Mouse (Mus musculus) ES-CJ7 (cell line): Measurements from ENCODE around the gene Gm11084.
A peak's percentile ranks its signal among the peaks of the same experiment; 100 is the strongest.
"Not testable (repeated sequence)": the region's sequence is repeated elsewhere in the genome, so short reads cannot be mapped to it uniquely, and the experiment has no call there.

Experiments
- DNase-seq: peaks from one replicate; pipeline ENCODE4 v3.0.0; 2011; ENCODE audit warnings: low read depth, low spot score

Gene Gm11084

GRCm38 (mm10) chr2:72995346-72996097 is 9.0 kb upstream of the Gm11084 start:
- peak; percentile 84 for DNase-seq

- DNase-seq = no peak
These were observed 7.6 kb upstream of the Gm11084 start for GRCm38 (mm10) chr2:72994165-72994564.

- DNase-seq = peak; percentile 21
These were observed 6.0 kb upstream of the Gm11084 start for GRCm38 (mm10) chr2:72992497-72992896.

- not testable (repeated sequence) for DNase-seq
These were observed 2.4 kb upstream of the Gm11084 start for GRCm38 (mm10) chr2:72988945-72989344.

- DNase-seq = peak; percentile 86
These were observed 1.0 kb downstream of the Gm11084 start for GRCm38 (mm10) chr2:72985516-72985915.

GRCm38 (mm10) chr2:72984806-72985205 is 1.7 kb downstream of the Gm11084 start:
- no peak for DNase-seq

- no peak for DNase-seq
These were observed 3.3 kb downstream of the Gm11084 start for GRCm38 (mm10) chr2:72983211-72983610.

- DNase-seq = no peak
These were observed 4.3 kb downstream of the Gm11084 start for GRCm38 (mm10) chr2:72982110-72982785.

- DNase-seq = no peak
These were observed 4.9 kb downstream of the Gm11084 start for GRCm38 (mm10) chr2:72981441-72982109.

GRCm38 (mm10) chr2:72981075-72981420 is 5.5 kb downstream of the Gm11084 start:
- no peak for DNase-seq

- peak; percentile 96 for DNase-seq
These were observed 6.0 kb downstream of the Gm11084 start, which contains the start of gene Sp3 for GRCm38 (mm10) chr2:72980337-72981074. TSS of gene Sp3 (minus strand) at chr2:72980446.

- DNase-seq = no peak
These were observed 6.9 kb downstream of the Gm11084 start for GRCm38 (mm10) chr2:72979659-72980071.

- peak; percentile 83 for DNase-seq
These were observed 7.4 kb downstream of the Gm11084 start for GRCm38 (mm10) chr2:72978901-72979658.

GRCm38 (mm10) chr2:72978473-72978872 is 8.0 kb downstream of the Gm11084 start:
- DNase-seq = peak; percentile 89

- no peak for DNase-seq
These were observed 9.2 kb downstream of the Gm11084 start for GRCm38 (mm10) chr2:72977272-72977671.

GRCm38 (mm10) chr2:72976036-72976435 is 10.5 kb downstream of the Gm11084 start:
- no peak for DNase-seq

GRCm38 (mm10) chr2:72970831-72971230 is 15.7 kb downstream of the Gm11084 start:
- no peak for DNase-seq

- DNase-seq = no peak
These were observed 16.2 kb downstream of the Gm11084 start for GRCm38 (mm10) chr2:72970302-72970701.

- DNase-seq = no peak
These were observed 18.0 kb downstream of the Gm11084 start for GRCm38 (mm10) chr2:72968536-72968935.

GRCm38 (mm10) chr2:72965450-72965849 is 21.1 kb downstream of the Gm11084 start:
- DNase-seq = no peak

- no peak for DNase-seq
These were observed 30.1 kb downstream of the Gm11084 start for GRCm38 (mm10) chr2:72956415-72956814.
